In the genomic region with DNA sequence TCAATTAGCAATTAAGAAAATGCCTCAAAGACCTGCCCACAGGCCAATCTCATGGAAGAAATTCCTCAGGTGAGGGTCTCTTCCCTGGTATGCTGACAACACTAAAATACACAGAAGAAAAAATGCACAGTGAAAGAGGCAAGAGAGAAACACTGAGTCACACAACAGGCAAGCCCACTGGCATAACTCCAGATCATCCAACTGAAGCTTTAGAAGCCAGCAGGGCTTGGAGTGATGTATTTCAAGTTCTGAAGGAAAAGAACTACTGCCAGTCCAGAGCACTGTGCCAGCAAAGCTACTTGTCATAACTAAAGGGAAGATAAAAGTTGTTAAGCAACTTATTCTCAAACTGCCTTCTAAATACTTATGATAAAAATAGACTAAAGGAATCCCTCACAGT, we compare ENCODE assay signal across 12 mouse cellular contexts. TPM values are rescaled to one million over a fixed set of nuclear protein-coding genes. Genes with fewer than 3 reads are reported as not detected.
A peak's percentile ranks its signal among the peaks of the same experiment; 100 is the strongest.
DNase-seq lines count a peak whose midpoint lies in the region; ATAC-seq and TF ChIP-seq lines count a peak whose summit lies in the region.
"Had no signal": no experiment of that assay in that cellular context is flagged by ENCODE, and none has a peak within 500 bp of the region (broad histone marks: within the 10 kb centered on the region; RNA-seq: fewer than 3 reads in every experiment).

No protein-coding gene starts in this region.

- peak overlapping the region; percentile 55; the same call in 1 of the 2 replicates for H3K27ac ChIP-seq in brown adipose tissue, adult 24 weeks (replicated peaks; ENCODE audit: low read depth, low read length)
- H3K27ac ChIP-seq in lung, postnatal 0 days (ENCODE audit: low read length), result no peak overlapping the region
- H3K27ac ChIP-seq in cerebellum, adult 2 months (ENCODE audit: insufficient read depth, low read length), result no peak overlapping the region

- POLR2A ChIA-PET in Patski (lab: Charles Lee), result no interaction called here

- no peak overlapping the region for H3K4me2 ChIP-seq in lung, postnatal 0 days (replicated peaks; ENCODE audit: low read depth, low read length)

- H3K4me3 ChIP-seq in brown adipose tissue, adult 24 weeks (ENCODE audit: insufficient read depth, low read depth, low read length), result no peak overlapping the region
- no peak overlapping the region for H3K4me3 ChIP-seq in lung, postnatal 0 days (ENCODE audit: low read depth, low read length)
- H3K4me3 ChIP-seq in cerebellum, adult 2 months (replicated peaks; ENCODE audit: insufficient read depth, low read depth, low read length), result no peak overlapping the region
- H3K4me3 ChIP-seq: megakaryocyte, embryonic 14.5 days had no signal

- H3K27me3 ChIP-seq in Patski, result no peaks in the 10 kb centered on the region
- no peaks in the 10 kb centered on the region for H3K27me3 ChIP-seq in lung, postnatal 0 days (replicated peaks; ENCODE audit: insufficient read depth, low read length)
- no peaks in the 10 kb centered on the region for H3K27me3 ChIP-seq in cerebellum, adult 2 months (ENCODE audit: control insufficient read depth, insufficient read depth, low read length)
- H3K27me3 ChIP-seq: megakaryocyte, embryonic 14.5 days had no signal

- DNase-seq in layer of hippocampus, adult 9-10 months (ENCODE audit: low spot score), result peak; percentile 27
- DNase-seq in layer of hippocampus, postnatal 36 days, result no peak
- DNase-seq in Patski (ENCODE audit: low read depth, low spot score), result peak; percentile 49
- peak; percentile 60 for DNase-seq in lung, postnatal 0 days (ENCODE audit: low spot score)
- no peak for DNase-seq in cerebellum, adult 2 months
- DNase-seq in kidney, adult 18-20 months, result no peak
- DNase-seq: cerebellum, adult 9-10 months; kidney, postnatal 14 days had no signal

- no peak for TF ChIP-seq POLR2A in cerebellum, adult 2 months (IDR thresholded peaks at IDR 0.05; ENCODE audit: borderline replicate concordance, insufficient read depth, low read length)

- H3K9ac ChIP-seq in lung, postnatal 0 days (replicated peaks; ENCODE audit: low read depth), result no peak overlapping the region

- no peaks in the 10 kb centered on the region for H3K9me3 ChIP-seq in lung, postnatal 0 days (ENCODE audit: low read length)
- H3K9me3 ChIP-seq: megakaryocyte, embryonic 14.5 days had no signal

- peaks cover 2% of the 10 kb centered on the region; the same call in 1 of the 2 replicates for H3K4me1 ChIP-seq in brown adipose tissue, adult 24 weeks (ENCODE audit: control insufficient read depth, insufficient read depth, insufficient read length, low read length)
- H3K4me1 ChIP-seq in lung, postnatal 0 days (ENCODE audit: insufficient read depth, low read depth, low read length), result peaks cover 6% of the 10 kb centered on the region; the same call in 1 of the 2 replicates
- H3K4me1 ChIP-seq in cerebellum, adult 2 months (ENCODE audit: control insufficient read depth, insufficient read depth, low read length), result no peaks in the 10 kb centered on the region

- CTCF ChIA-PET in Patski (lab: Charles Lee), result interaction anchor here (0.8 to 1.1 kb wide), 3 partner anchors 9 to 15 kb away, joined by 3 read pairs; no protein-coding TSS in a partner anchor

- ATAC-seq in Patski, result peak; percentile 65
- ATAC-seq in lung, postnatal 0 days, result peak; percentile 22; the same call in 1 of the 2 replicates
- ATAC-seq: activated CD4-positive, CD25-positive, alpha-beta regulatory T cell, adult 4 months; hindbrain, embryonic 16.5 days had no signal

- TF ChIP-seq CTCF in Patski (IDR thresholded peaks at IDR 0.05), result no peak
- no peak for TF ChIP-seq CTCF in lung, postnatal 0 days (IDR thresholded peaks at IDR 0.05)
- TF ChIP-seq CTCF in cerebellum, adult 2 months (IDR thresholded peaks at IDR 0.05; ENCODE audit: borderline replicate concordance, insufficient read depth, low read depth, low read length), result no peak

- H3K36me3 ChIP-seq in lung, postnatal 0 days (ENCODE audit: insufficient read depth, low read length), result peaks cover 26% of the 10 kb centered on the region; the same call in 1 of the 2 replicates

- in situ Hi-C loops in Patski (cut with MboI; ENCODE audit: low pct_unique_long_range_greater_than_20kb), result no loop called here

- no peak for TF ChIP-seq EP300 in lung, postnatal 0 days (IDR thresholded peaks at IDR 0.05)

RNA-seq across cellular contexts. Expression of gene Ipo9, which starts 16.3 kb away (rescaled TPM):
- total RNA-seq in layer of hippocampus, postnatal 36 days (2021), result 100 to 1,000 TPM; 158 to 162 TPM
- polyA plus RNA-seq in Patski (2021), result 97.1 TPM
- 24.2 and 40.7 TPM in 2 replicates for polyA plus RNA-seq in brown adipose tissue, adult 24 weeks (2012; ENCODE audit: insufficient read depth, insufficient read length, missing spikeins)
- polyA plus RNA-seq in lung, postnatal 0 days (2015; fragmentation: Nextera tagmentation; extraction: Ambion mirVana), result 26.1 and 30.7 TPM in 2 replicates
- 139 and 157 TPM in 2 replicates for polyA plus RNA-seq in cerebellum, adult 2 months (2012; rRNA removed)

RNA-seq across cellular contexts. Expression of gene Shisa4, which starts 39.0 kb away (rescaled TPM):
- 100 to 1,000 TPM; 112 to 121 TPM for total RNA-seq in layer of hippocampus, postnatal 36 days (2021)
- 80.9 TPM for polyA plus RNA-seq in Patski (2021)
- polyA plus RNA-seq in brown adipose tissue, adult 24 weeks (2012; ENCODE audit: insufficient read depth, insufficient read length, missing spikeins), result 2.1 and 3.2 TPM in 2 replicates
- polyA plus RNA-seq in lung, postnatal 0 days (2015; fragmentation: Nextera tagmentation; extraction: Ambion mirVana), result 19.2 and 20.0 TPM in 2 replicates
- polyA plus RNA-seq in cerebellum, adult 2 months (2012; rRNA removed), result 130 and 147 TPM in 2 replicates
- polyA plus RNA-seq: activated CD4-positive, CD25-positive, alpha-beta regulatory T cell, adult 4 months had no signal

Comparison
In these comparisons a context has a peak if more than half of its experiments do, and no peak if none do; other contexts are left out.
1. DNase-seq: peak in layer of hippocampus, adult 9-10 months (single experiment), Patski (single experiment) and lung, postnatal 0 days (single experiment); none in layer of hippocampus, postnatal 36 days (0 of 2), cerebellum, adult 2 months (0 of 2) and kidney, adult 18-20 months (single experiment).